Mouse (Mus musculus) intestine, embryonic 16.5 days (tissue): ENCODE data around the gene Fbxl8. TPM values are rescaled to one million over a fixed set of nuclear protein-coding genes. Genes with fewer than 3 reads are reported as not detected.

Source experiments
- ATAC-seq: fragments of 200-750 bp; cut with Nextera tagmentation; 2 replicates; pipeline ENCODE4 v1.8.0; 2017; ENCODE audit warnings: moderate TSS enrichment, moderate library complexity
- H3K27ac ChIP-seq: fragments of 300-500 bp; sonication (generic); 2 replicates; pipeline ENCODE4 v1.5.1; 2014; ENCODE audit warnings: mild to moderate bottlenecking, low read length
- H3K27me3 ChIP-seq: fragments of 300-500 bp; sonication (generic); replicated peaks from 2 replicates; pipeline ENCODE4 v1.6.1; 2014; ENCODE audit warnings: low read length, control low read depth, mixed read lengths; ENCODE audit not compliant: control insufficient read depth, insufficient read depth
- H3K36me3 ChIP-seq: fragments of 300-500 bp; sonication (generic); 2 replicates; pipeline ENCODE4 v1.6.1; 2014; ENCODE audit warnings: low read length, control low read depth; ENCODE audit not compliant: control insufficient read depth, insufficient read depth
- H3K4me1 ChIP-seq: fragments of 300-500 bp; sonication (generic); 2 replicates; pipeline ENCODE4 v1.6.1; 2014; ENCODE audit warnings: low read length, control low read depth, mixed read lengths; ENCODE audit not compliant: control insufficient read depth, insufficient read depth
- H3K4me2 ChIP-seq: fragments of 300-500 bp; sonication (generic); 2 replicates; pipeline ENCODE4 v1.6.1; 2014; ENCODE audit warnings: low read depth, low read length, control low read depth
- H3K4me3 ChIP-seq: fragments of 300-500 bp; sonication (generic); 2 replicates; pipeline ENCODE4 v1.5.1; 2014; ENCODE audit warnings: mild to moderate bottlenecking, low read length
- H3K9ac ChIP-seq: fragments of 300-500 bp; sonication (generic); 2 replicates; pipeline ENCODE4 v1.6.1; 2014; ENCODE audit warnings: low read depth, low read length
- H3K9me3 ChIP-seq: fragments of 300-500 bp; sonication (generic); 2 replicates; pipeline ENCODE4 v1.6.1; 2016; ENCODE audit warnings: low read length, control low read depth; ENCODE audit not compliant: control insufficient read depth
- WGBS: fragments of 180-500 bp; shearing (Covaris S2); extraction: QIAGEN DNeasy Blood & Tissue Kit; methylation state at CpG from one replicate; pipeline ENCODE4 v1.1.7; 2014; 5-methylcytosine and 5-hydroxymethylcytosine counted together
- polyA plus RNA-seq: library from polyadenylated mRNA; unstranded; fragments of >200 nt; fragmentation: Nextera tagmentation; extraction: Ambion mirVana; gene quantifications from 2 replicates; pipeline ENCODE4 v1.2.1, GENCODE M21; 2015

Gene Fbxl8
- polyA plus RNA-seq, 1 experiment from 2014 or later, result 6.0 TPM

- peaks cover 6% of the 10 kb centered on the region for H3K36me3 ChIP-seq
- no peak for ATAC-seq
- no peaks in the 10 kb centered on the region for H3K9me3 ChIP-seq
- WGBS, result 62% methylated on average over 11 of the region's 11 CpGs
- peak within 1 kb of the TSS; percentile 96; the same call in 1 of the 2 replicates for H3K9ac ChIP-seq
- peak within 1 kb of the TSS; percentile 98 for H3K4me3 ChIP-seq
- H3K27ac ChIP-seq, result peak within 1 kb of the TSS; percentile 51
- H3K4me1 ChIP-seq, result peaks cover 20% of the 10 kb centered on the region
- no peaks in the 10 kb centered on the region for H3K27me3 ChIP-seq
- peak within 1 kb of the TSS; percentile 73 for H3K4me2 ChIP-seq
Measured at GRCm38 (mm10) chr8:105295895-105296573, 31.6 kb downstream of the Fbxl8 start, which contains the start of gene Exoc3l. Gene Exoc3l (minus strand): TSS chr8:105296101.

- Histone ChIP-seq H3K9ac (peak within 1 kb of the TSS; percentile 96), H3K4me1 (peaks cover 20% of the 10 kb centered on the region), H3K4me3 (peak within 1 kb of the TSS; percentile 98), H3K27me3 (no peaks in the 10 kb centered on the region), H3K4me2 (peak within 1 kb of the TSS; percentile 73), H3K9me3 (no peaks in the 10 kb centered on the region), H3K36me3 (peaks cover 15% of the 10 kb centered on the region), H3K27ac (peak within 1 kb of the TSS; percentile 74)
- under 1% methylated on average over 58 of the region's 58 CpGs for WGBS
- peak; percentile 93 for ATAC-seq
Measured at GRCm38 (mm10) chr8:105297511-105298192, 33.2 kb downstream of the Fbxl8 start, which contains the start of gene E2f4. Gene E2f4 (plus strand): TSS chr8:105297663.

GRCm38 (mm10) chr8:105298351-105299252 is 34.2 kb downstream of the Fbxl8 start:
- ATAC-seq, result no peak
- Histone ChIP-seq H3K27ac (no peak overlapping the region), H3K36me3 (peaks cover 15% of the 10 kb centered on the region), H3K4me3 (peak overlapping the region; percentile 98), H3K4me1 (peaks cover 20% of the 10 kb centered on the region), H3K4me2 (peak overlapping the region; percentile 73), H3K27me3 (no peaks in the 10 kb centered on the region), H3K9ac (peak overlapping the region; percentile 96), H3K9me3 (no peaks in the 10 kb centered on the region)
- WGBS, result 50% methylated on average over 18 of the region's 18 CpGs

GRCm38 (mm10) chr8:105299962-105300361 is 35.5 kb downstream of the Fbxl8 start:
- ATAC-seq, result peak; percentile 25; the same call in 1 of the 2 replicates
- Histone ChIP-seq H3K27ac (no peak overlapping the region), H3K9me3 (no peaks in the 10 kb centered on the region), H3K4me1 (peaks cover 28% of the 10 kb centered on the region), H3K4me2 (no peak overlapping the region), H3K9ac (no peak overlapping the region), H3K27me3 (no peaks in the 10 kb centered on the region), H3K4me3 (no peak overlapping the region), H3K36me3 (peaks cover 15% of the 10 kb centered on the region)
- 89% methylated on average over 8 of the region's 8 CpGs for WGBS

- Histone ChIP-seq H3K27ac (no peak overlapping the region), H3K4me3 (no peak overlapping the region), H3K27me3 (no peaks in the 10 kb centered on the region), H3K9me3 (no peaks in the 10 kb centered on the region), H3K4me2 (no peak overlapping the region), H3K36me3 (peaks cover 20% of the 10 kb centered on the region), H3K4me1 (peaks cover 26% of the 10 kb centered on the region), H3K9ac (no peak overlapping the region)
- ATAC-seq, result no peak
- WGBS, result 82% methylated on average over 8 of the region's 8 CpGs
Measured at GRCm38 (mm10) chr8:105303396-105303795, 38.9 kb downstream of the Fbxl8 start.

- no peaks in the 10 kb centered on the region for H3K9me3 ChIP-seq
- H3K27me3 ChIP-seq, result no peaks in the 10 kb centered on the region
- H3K4me2 ChIP-seq, result no peak overlapping the region
- H3K4me3 ChIP-seq, result no peak overlapping the region
- no peak overlapping the region for H3K27ac ChIP-seq
- no peak overlapping the region for H3K9ac ChIP-seq
- WGBS, result 74% methylated on average over 9 of the region's 9 CpGs
- no peak for ATAC-seq
- H3K36me3 ChIP-seq, result peaks cover 20% of the 10 kb centered on the region
- peaks cover 21% of the 10 kb centered on the region for H3K4me1 ChIP-seq
Measured at GRCm38 (mm10) chr8:105303874-105304273, 39.4 kb downstream of the Fbxl8 start.

- Histone ChIP-seq H3K27ac (peak overlapping the region; percentile 84), H3K9ac (peak overlapping the region; percentile 33), H3K4me2 (peak overlapping the region; percentile 10; the same call in 1 of the 2 replicates), H3K4me3 (no peak overlapping the region), H3K9me3 (no peaks in the 10 kb centered on the region), H3K36me3 (peaks cover 23% of the 10 kb centered on the region), H3K27me3 (no peaks in the 10 kb centered on the region), H3K4me1 (peaks cover 19% of the 10 kb centered on the region)
- peak; percentile 1; the same call in 1 of the 2 replicates for ATAC-seq
- WGBS, result 49% methylated on average over 9 of the region's 9 CpGs
Measured at GRCm38 (mm10) chr8:105304325-105305210, 40.1 kb downstream of the Fbxl8 start.

GRCm38 (mm10) chr8:105305211-105306145 is 41.0 kb downstream of the Fbxl8 start, which contains the start of gene Elmo3:
Gene Elmo3 (plus strand): TSS chr8:105305601.
- H3K9ac ChIP-seq, result peak within 1 kb of the TSS; percentile 65
- 4% methylated on average over 30 of the region's 30 CpGs for WGBS
- peaks cover 20% of the 10 kb centered on the region for H3K36me3 ChIP-seq

More at GRCm38 (mm10) chr8:105305211-105306145, 41.0 kb downstream of the Fbxl8 start, which contains the start of gene Elmo3:
- Histone ChIP-seq H3K4me2 (peak within 1 kb of the TSS; percentile 63), H3K27ac (peak within 1 kb of the TSS; percentile 84), H3K4me3 (peak within 1 kb of the TSS; percentile 53), H3K9me3 (no peaks in the 10 kb centered on the region), H3K4me1 (peaks cover 15% of the 10 kb centered on the region), H3K27me3 (no peaks in the 10 kb centered on the region)
- ATAC-seq, result peak; percentile 97
